Mouse (Mus musculus) hindbrain, postnatal 0 days (tissue): ENCODE results near the gene Rangap1. TPM values are rescaled to one million over a fixed set of nuclear protein-coding genes. Genes with fewer than 3 reads are reported as not detected.

Source experiments
- ATAC-seq: fragments of 200-750 bp; cut with Nextera tagmentation; 2 replicates; pipeline ENCODE4 v1.8.0; 2017; ENCODE audit warnings: mild to moderate bottlenecking, moderate TSS enrichment, moderate library complexity
- DNase-seq: peaks from one replicate; pipeline ENCODE4 v3.0.0-alpha.2; 2015; ENCODE audit warnings: low spot score
- H3K27ac ChIP-seq: fragments of 300-500 bp; sonication (generic); 2 replicates; pipeline ENCODE4 v1.5.1; 2014; ENCODE audit warnings: mild to moderate bottlenecking
- H3K27me3 ChIP-seq: fragments of 300-500 bp; sonication (generic); 2 replicates; pipeline ENCODE4 v1.6.1; 2014; ENCODE audit warnings: low read length, mixed read lengths; ENCODE audit not compliant: insufficient read depth
- H3K36me3 ChIP-seq: fragments of 300-500 bp; sonication (generic); 2 replicates; pipeline ENCODE4 v1.6.1; 2014; ENCODE audit warnings: low read length, mixed read lengths; ENCODE audit not compliant: insufficient read depth
- H3K4me1 ChIP-seq: fragments of 300-500 bp; sonication (generic); 2 replicates; pipeline ENCODE4 v1.6.1; 2014; ENCODE audit warnings: antibody characterized with exemption, low read length, mixed read lengths; ENCODE audit not compliant: insufficient read depth
- H3K4me2 ChIP-seq: fragments of 300-500 bp; sonication (generic); 2 replicates; pipeline ENCODE4 v1.6.1; 2014; ENCODE audit warnings: low read depth, mild to moderate bottlenecking, low read length, moderate library complexity, mixed read lengths
- H3K4me3 ChIP-seq: fragments of 300-500 bp; sonication (generic); 2 replicates; pipeline ENCODE4 v1.5.1; 2014; ENCODE audit warnings: low read length
- H3K9ac ChIP-seq: fragments of 300-500 bp; sonication (generic); replicated peaks from 2 replicates; pipeline ENCODE4 v1.6.1; 2014; ENCODE audit warnings: mild to moderate bottlenecking, low read length, moderate library complexity, mixed read lengths
- H3K9me3 ChIP-seq: fragments of 300-500 bp; sonication (generic); 2 replicates; pipeline ENCODE4 v1.6.1; 2016; ENCODE audit warnings: low read length, mixed read lengths
- CTCF ChIP-seq: IDR thresholded peaks from 2 replicates; pipeline ENCODE4 v1.5.1; 2016; ENCODE audit warnings: antibody characterized with exemption, control low read depth, low read depth
- WGBS: fragments of 180-500 bp; shearing (Covaris S2); extraction: QIAGEN DNeasy Blood & Tissue Kit; methylation state at CpG from one replicate; pipeline ENCODE4 v1.1.7; 2014; 5-methylcytosine and 5-hydroxymethylcytosine counted together
- polyA plus RNA-seq: library from polyadenylated mRNA; unstranded; fragments of >200 nt; fragmentation: Nextera tagmentation; extraction: Ambion mirVana; gene quantifications from 2 replicates; pipeline ENCODE4 v1.2.1, GENCODE M21; 2015
- total RNA-seq: library from RNA; depleted of rRNA; stranded (reverse); fragments of >200 nt; gene quantifications from 2 replicates; pipeline ENCODE4 v1.2.3, GENCODE M21; 2014

Rangap1 gene
- total and polyA plus RNA-seq, 2 experiments from 2014 or later: 128 to 151 TPM

DNA sequence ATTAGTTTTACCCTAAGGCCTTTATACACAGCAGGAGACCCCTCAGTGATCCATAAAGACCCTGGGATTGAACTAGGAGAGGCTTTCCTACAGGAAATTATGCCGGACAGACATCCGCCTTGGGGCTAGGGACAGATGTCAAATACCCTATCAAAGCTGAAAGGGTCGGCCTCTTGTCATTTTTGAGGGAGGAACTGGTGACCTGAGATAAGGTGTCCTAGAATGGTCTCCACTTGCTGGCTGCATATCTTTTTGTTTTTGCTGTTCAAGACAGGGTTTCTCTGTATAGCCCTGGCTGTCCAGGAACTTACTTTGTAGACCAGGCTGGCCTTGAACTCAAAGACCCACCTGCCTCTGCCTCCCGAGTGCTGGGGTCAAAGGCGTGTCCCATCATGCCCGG is 19.2 kb upstream of the Rangap1 start:
- ATAC-seq (no peak), DNase-seq (no peak)
- H3K4me2 ChIP-seq: no peak overlapping the region
- no peak for TF ChIP-seq CTCF
- no peak overlapping the region for H3K27ac ChIP-seq
- no peak overlapping the region for H3K9ac ChIP-seq
- H3K4me1 ChIP-seq: no peaks in the 10 kb centered on the region
- 90% methylated on average over 6 of the region's 6 CpGs for whole genome bisulfite sequencing
- no peak overlapping the region for H3K4me3 ChIP-seq
- H3K27me3 ChIP-seq: no peaks in the 10 kb centered on the region
- H3K36me3 ChIP-seq: peaks cover 7% of the 10 kb centered on the region; the same call in 1 of the 2 replicates
- no peaks in the 10 kb centered on the region for H3K9me3 ChIP-seq

- DNase-seq (no peak), ATAC-seq (no peak)
- no peak overlapping the region for H3K4me2 ChIP-seq
- H3K9me3 ChIP-seq: no peaks in the 10 kb centered on the region
- no peak overlapping the region for H3K4me3 ChIP-seq
- H3K27me3 ChIP-seq: no peaks in the 10 kb centered on the region
- WGBS: 88% methylated on average over 3 of the region's 3 CpGs
- no peak overlapping the region for H3K9ac ChIP-seq
- TF ChIP-seq CTCF: peak; percentile 30
- no peaks in the 10 kb centered on the region for H3K4me1 ChIP-seq
- no peak overlapping the region for H3K27ac ChIP-seq
- no peaks in the 10 kb centered on the region for H3K36me3 ChIP-seq
These were observed 16.6 kb upstream of the Rangap1 start for GRCm38 (mm10) chr15:81761959-81762358.

DNA sequence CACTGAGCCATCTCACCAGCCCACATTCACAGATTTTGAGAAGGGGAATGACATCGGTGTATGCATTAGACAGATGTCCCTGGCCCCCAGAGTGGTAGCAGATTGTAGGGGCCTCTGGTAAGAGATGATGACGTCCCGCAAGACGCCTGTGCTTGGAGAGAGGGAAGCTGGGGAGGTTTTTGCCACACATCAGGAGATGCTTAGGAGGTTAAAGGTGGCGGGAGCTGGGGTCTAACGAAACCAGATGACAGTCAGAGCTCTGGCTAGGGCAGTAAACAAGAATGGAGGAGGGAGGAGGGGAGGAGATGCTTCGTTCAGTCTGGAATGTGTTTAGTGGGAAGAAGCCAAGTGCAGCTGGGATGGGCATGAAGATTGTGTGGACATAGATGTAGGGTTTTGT is 16.1 kb upstream of the Rangap1 start:
- H3K4me1 ChIP-seq: no peaks in the 10 kb centered on the region
- H3K27me3 ChIP-seq: no peaks in the 10 kb centered on the region
- 82% methylated on average over 7 of the region's 7 CpGs for WGBS
- no peak overlapping the region for H3K27ac ChIP-seq
- H3K9ac ChIP-seq: no peak overlapping the region
- H3K9me3 ChIP-seq: no peaks in the 10 kb centered on the region
- H3K4me2 ChIP-seq: no peak overlapping the region
- no peak for TF ChIP-seq CTCF
- DNase-seq (no peak), ATAC-seq (no peak)
- H3K36me3 ChIP-seq: no peaks in the 10 kb centered on the region
- no peak overlapping the region for H3K4me3 ChIP-seq

DNA sequence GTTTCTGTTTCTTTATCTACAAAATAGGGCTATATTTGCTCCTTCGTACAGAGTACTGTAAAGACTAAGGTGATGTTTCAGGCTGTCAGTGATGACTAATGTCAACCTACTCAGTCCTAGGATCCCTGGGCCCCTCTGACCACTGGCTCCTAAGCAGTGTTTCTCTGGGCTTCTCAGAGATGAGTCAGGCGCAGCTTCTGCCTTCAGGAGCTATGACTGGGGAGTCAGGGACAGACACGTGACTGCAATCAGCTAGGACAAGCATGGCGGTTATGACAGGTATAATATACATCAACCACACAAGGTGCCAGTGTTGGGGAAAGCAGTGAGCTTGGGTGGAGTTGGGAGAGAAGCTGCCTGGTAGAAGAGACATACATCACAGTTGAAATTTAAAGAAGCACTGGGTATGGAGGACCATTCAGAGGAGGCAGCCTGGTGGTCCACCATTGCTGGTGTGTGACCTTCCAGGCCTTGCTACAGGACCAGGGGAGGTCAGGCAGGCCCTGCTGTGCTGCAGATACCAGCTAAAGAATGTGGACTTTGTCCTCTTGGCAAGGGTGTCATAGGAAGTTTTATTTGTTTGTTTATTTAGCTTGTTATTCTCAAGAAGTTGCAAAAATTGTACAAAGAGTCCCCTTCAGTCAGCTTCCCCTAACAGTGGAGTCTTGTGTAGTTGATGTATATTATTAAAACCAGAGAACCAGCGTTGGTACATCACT is 15.2 kb upstream of the Rangap1 start:
- no peak for TF ChIP-seq CTCF
- Histone ChIP-seq H3K27me3 (no peaks in the 10 kb centered on the region), H3K36me3 (no peaks in the 10 kb centered on the region), H3K4me1 (no peaks in the 10 kb centered on the region), H3K9ac (no peak overlapping the region), H3K9me3 (no peaks in the 10 kb centered on the region), H3K27ac (no peak overlapping the region), H3K4me2 (no peak overlapping the region), H3K4me3 (no peak overlapping the region)
- ATAC-seq (no peak), DNase-seq (no peak)
- WGBS: 90% methylated on average over 5 of the region's 5 CpGs

- no peaks in the 10 kb centered on the region for H3K36me3 ChIP-seq
- H3K4me1 ChIP-seq: no peaks in the 10 kb centered on the region
- no peak overlapping the region for H3K4me2 ChIP-seq
- H3K27ac ChIP-seq: no peak overlapping the region
- no peaks in the 10 kb centered on the region for H3K27me3 ChIP-seq
- H3K4me3 ChIP-seq: no peak overlapping the region
- no peak for ATAC-seq
- no peak for TF ChIP-seq CTCF
- WGBS: 91% methylated on average over 3 of the region's 3 CpGs
- DNase-seq: no peak
- H3K9me3 ChIP-seq: no peaks in the 10 kb centered on the region
- no peak overlapping the region for H3K9ac ChIP-seq
These were observed 14.2 kb upstream of the Rangap1 start for GRCm38 (mm10) chr15:81759542-81759941.

DNA sequence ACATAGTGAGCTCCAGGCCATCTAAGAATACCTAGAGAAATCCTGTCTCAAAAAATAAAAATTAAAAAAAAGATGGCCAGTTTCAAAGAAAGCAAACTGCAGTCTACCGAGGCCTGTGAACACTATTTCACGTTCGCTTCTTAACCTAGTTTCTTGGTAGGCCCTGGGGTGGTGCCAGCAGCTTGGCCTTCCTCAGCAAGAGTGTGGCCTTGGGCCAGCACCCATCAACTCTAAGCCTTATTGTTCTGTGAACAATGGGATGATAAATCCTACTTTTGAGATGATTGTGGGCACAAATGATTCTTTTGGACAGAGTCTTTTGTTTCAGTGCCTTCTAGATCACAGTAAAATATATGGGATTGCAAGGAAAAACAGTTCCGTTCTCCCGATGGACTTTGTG is 13.4 kb upstream of the Rangap1 start:
- DNase-seq (peak; percentile 29), ATAC-seq (no peak)
- no peak overlapping the region for H3K4me2 ChIP-seq
- H3K9ac ChIP-seq: no peak overlapping the region
- H3K27me3 ChIP-seq: no peaks in the 10 kb centered on the region
- no peaks in the 10 kb centered on the region for H3K4me1 ChIP-seq
- WGBS: 63% methylated on average over 5 of the region's 5 CpGs
- H3K27ac ChIP-seq: no peak overlapping the region
- no peaks in the 10 kb centered on the region for H3K9me3 ChIP-seq
- H3K4me3 ChIP-seq: no peak overlapping the region
- H3K36me3 ChIP-seq: no peaks in the 10 kb centered on the region
- TF ChIP-seq CTCF: no peak

GRCm38 (mm10) chr15:81753669-81754068 is 8.3 kb upstream of the Rangap1 start:
- no peak for TF ChIP-seq CTCF
- ATAC-seq (no peak), DNase-seq (no peak)
- no peaks in the 10 kb centered on the region for H3K27me3 ChIP-seq
- no peak overlapping the region for H3K4me3 ChIP-seq
- no peak overlapping the region for H3K4me2 ChIP-seq
- no peaks in the 10 kb centered on the region for H3K36me3 ChIP-seq
- H3K27ac ChIP-seq: no peak overlapping the region
- H3K9me3 ChIP-seq: no peaks in the 10 kb centered on the region
- no peak overlapping the region for H3K9ac ChIP-seq
- no peaks in the 10 kb centered on the region for H3K4me1 ChIP-seq
- WGBS: 97% methylated on average over 9 of the region's 9 CpGs
